Mouse (Mus musculus) MEL (cell line): ENCODE measurements around the gene Fsip1. TPM values are rescaled to one million over a fixed set of nuclear protein-coding genes. Genes with fewer than 3 reads are reported as not detected.

Source experiments
- DNase-seq: peaks from one replicate; pipeline ENCODE4 v3.0.0; 2011; ENCODE audit warnings: low read depth, low spot score
- H3K27ac ChIP-seq: 2 replicates; pipeline ENCODE4 v1.5.1; 2012; ENCODE audit warnings: low read depth, mild to moderate bottlenecking, control low read depth, low read length, moderate library complexity; ENCODE audit not compliant: control insufficient read depth
- H3K27me3 ChIP-seq, 2 experiments: fragments of 150-350 bp in 1 of 2; sonication (generic) in 1 of 2; 2 replicates each; pipeline ENCODE4 v1.6.1; 2012; ENCODE audit warnings: low read length in 2 of 2, mild to moderate bottlenecking in 2 of 2, improper control_type of control experiment in 1 of 2, moderate library complexity in 1 of 2; ENCODE audit not compliant: insufficient read depth in 2 of 2, control insufficient read depth in 1 of 2
- H3K36me3 ChIP-seq, 2 experiments: 2 replicates each; pipeline ENCODE4 v1.6.1; 2012 to 2014; ENCODE audit warnings: low read length in 2 of 2, improper control_type of control experiment in 1 of 2, inconsistent platforms in 1 of 2, mild to moderate bottlenecking in 1 of 2; ENCODE audit not compliant: insufficient read depth in 2 of 2, control insufficient read depth in 1 of 2
- H3K4me1 ChIP-seq, 2 experiments: fragments of 150-350 bp in 1 of 2; sonication (generic) in 1 of 2; 2 replicates each; pipeline ENCODE4 v1.6.1; 2012; ENCODE audit warnings: low read length in 2 of 2, improper control_type of control experiment in 1 of 2, mild to moderate bottlenecking in 1 of 2; ENCODE audit not compliant: insufficient read depth in 2 of 2, control insufficient read depth in 1 of 2
- H3K4me3 ChIP-seq, 2 experiments: fragments of 150-350 bp in 1 of 2; sonication (generic) in 1 of 2; 2 replicates each; pipeline ENCODE4 v1.5.1; 2012; ENCODE audit warnings: low read depth in 2 of 2, low read length in 2 of 2, mild to moderate bottlenecking in 2 of 2, moderate library complexity in 2 of 2, control low read depth in 1 of 2, improper control_type of control experiment in 1 of 2; ENCODE audit not compliant: control insufficient read depth in 1 of 2, insufficient read depth in 1 of 2
- H3K79me2 ChIP-seq: 2 replicates; pipeline ENCODE4 v1.6.1; 2012; ENCODE audit warnings: mild to moderate bottlenecking, low read length, moderate library complexity; ENCODE audit not compliant: control insufficient read depth, poor library complexity, insufficient read depth
- H3K9ac ChIP-seq: 2 replicates; pipeline ENCODE4 v1.6.1; 2012; ENCODE audit warnings: low read depth, mild to moderate bottlenecking, control low read depth, low read length, moderate library complexity; ENCODE audit not compliant: control insufficient read depth, poor library complexity, severe bottlenecking
- H3K9me3 ChIP-seq: fragments of 150-350 bp; sonication (generic); replicated peaks from 2 replicates; pipeline ENCODE4 v1.6.1; 2012; ENCODE audit warnings: mild to moderate bottlenecking, low read length, improper control_type of control experiment, moderate library complexity; ENCODE audit not compliant: insufficient read depth
- CHD2 ChIP-seq: IDR thresholded peaks from 2 replicates; pipeline ENCODE4 v1.6.1; 2011; ENCODE audit warnings: low read length, improper control_type of control experiment
- CTCF ChIP-seq, 3 experiments: IDR thresholded peaks in 2 of 3; conservative IDR thresholded peaks in 1 of 3; 2 replicates each; pipeline ENCODE4 v1.5.1; 2011 to 2012; ENCODE audit warnings: low read length in 3 of 3, low read depth in 2 of 3, mild to moderate bottlenecking in 2 of 3, improper control_type of control experiment in 1 of 3, inconsistent platforms in 1 of 3, mixed read lengths in 1 of 3, moderate library complexity in 1 of 3; ENCODE audit not compliant: control insufficient read depth in 1 of 3, insufficient read depth in 1 of 3, poor library complexity in 1 of 3, severe bottlenecking in 1 of 3
- ELF1 ChIP-seq: IDR thresholded peaks from 2 replicates; pipeline ENCODE4 v1.6.1; 2014; ENCODE audit warnings: low read depth, mild to moderate bottlenecking, inconsistent platforms, low read length, improper control_type of control experiment, moderate library complexity
- ETS1 ChIP-seq: IDR thresholded peaks from 2 replicates; pipeline ENCODE4 v1.6.1; 2012; ENCODE audit warnings: low read depth, mild to moderate bottlenecking, inconsistent platforms, low read length, improper control_type of control experiment, moderate library complexity
- GABPA ChIP-seq: IDR thresholded peaks from 2 replicates; pipeline ENCODE4 v1.6.1; 2012; ENCODE audit warnings: low read depth, mild to moderate bottlenecking, inconsistent platforms, low read length, improper control_type of control experiment, moderate library complexity
- GATA1 ChIP-seq: IDR thresholded peaks from 2 replicates; pipeline ENCODE4 v1.6.1; 2011; ENCODE audit warnings: low read depth, low read length, improper control_type of control experiment
- HCFC1 ChIP-seq: IDR thresholded peaks from 2 replicates; pipeline ENCODE4 v1.6.1; 2012; ENCODE audit warnings: low read depth, mild to moderate bottlenecking, inconsistent platforms, low read length, improper control_type of control experiment, moderate library complexity
- JUND ChIP-seq: IDR thresholded peaks from 2 replicates; pipeline ENCODE4 v1.6.1; 2011; ENCODE audit warnings: low read depth, mild to moderate bottlenecking, improper control_type of control experiment, low read length
- KAT2A ChIP-seq: conservative IDR thresholded peaks from 2 replicates; pipeline ENCODE4 v1.6.1; 2012; ENCODE audit warnings: low read depth, low read length, improper control_type of control experiment, inconsistent platforms
- MEF2A ChIP-seq: IDR thresholded peaks from 2 replicates; pipeline ENCODE4 v1.6.1; 2014; ENCODE audit warnings: low read depth, mild to moderate bottlenecking, inconsistent platforms, low read length, improper control_type of control experiment; ENCODE audit not compliant: poor library complexity, insufficient replicate concordance, severe bottlenecking; ENCODE audit errors: extremely low read depth
- MYB ChIP-seq: IDR thresholded peaks from 2 replicates; pipeline ENCODE4 v1.6.1; 2011; ENCODE audit warnings: mild to moderate bottlenecking, low read depth, low read length, improper control_type of control experiment
- MYC ChIP-seq: IDR thresholded peaks from 2 replicates; pipeline ENCODE4 v1.6.1; 2011; ENCODE audit warnings: low read depth, mild to moderate bottlenecking, low read length, improper control_type of control experiment, moderate library complexity
- NELFE ChIP-seq: IDR thresholded peaks from 2 replicates; pipeline ENCODE4 v1.6.1; 2011; ENCODE audit warnings: low read depth, low read length, improper control_type of control experiment
- NRF1 ChIP-seq: IDR thresholded peaks from 2 replicates; pipeline ENCODE4 v1.6.1; 2014; ENCODE audit warnings: low read depth, mild to moderate bottlenecking, inconsistent platforms, low read length, improper control_type of control experiment, moderate library complexity; ENCODE audit not compliant: poor library complexity, insufficient read depth, severe bottlenecking
- POLR2AphosphoS5 ChIP-seq: IDR thresholded peaks from 2 replicates; pipeline ENCODE4 v1.6.1; 2012; ENCODE audit warnings: low read depth, borderline replicate concordance, mild to moderate bottlenecking, inconsistent platforms, low read length, moderate library complexity, mixed read lengths
- RCOR1 ChIP-seq: IDR thresholded peaks from 2 replicates; pipeline ENCODE4 v1.6.1; 2012; ENCODE audit warnings: low read depth, mild to moderate bottlenecking, inconsistent platforms, low read length, improper control_type of control experiment
- SIN3A ChIP-seq: IDR thresholded peaks from 2 replicates; pipeline ENCODE4 v1.6.1; 2012; ENCODE audit warnings: low read length, improper control_type of control experiment, inconsistent platforms
- TAL1 ChIP-seq: IDR thresholded peaks from 2 replicates; pipeline ENCODE4 v1.6.1; 2012; ENCODE audit warnings: mild to moderate bottlenecking, inconsistent platforms, low read length, moderate library complexity, mixed read lengths
- TBP ChIP-seq: IDR thresholded peaks from 2 replicates; pipeline ENCODE4 v1.8.0; 2011; ENCODE audit warnings: low read depth, low read length, improper control_type of control experiment
- TCF12 ChIP-seq: IDR thresholded peaks from 2 replicates; pipeline ENCODE4 v1.6.1; 2014; ENCODE audit warnings: low read depth, mild to moderate bottlenecking, inconsistent platforms, low read length, improper control_type of control experiment, moderate library complexity
- UBTF ChIP-seq: IDR thresholded peaks from 2 replicates; pipeline ENCODE4 v1.6.1; 2012; ENCODE audit warnings: low read depth, mild to moderate bottlenecking, inconsistent platforms, low read length, improper control_type of control experiment, moderate library complexity, borderline replicate concordance; ENCODE audit not compliant: insufficient read depth
- USF1 ChIP-seq: IDR thresholded peaks from 2 replicates; pipeline ENCODE4 v1.6.1; 2014; ENCODE audit warnings: low read depth, mild to moderate bottlenecking, inconsistent platforms, low read length, improper control_type of control experiment, moderate library complexity
- USF2 ChIP-seq, 2 experiments: IDR thresholded peaks; 2 replicates each; pipeline ENCODE4 v1.6.1; 2011 to 2012; ENCODE audit warnings: improper control_type of control experiment in 2 of 2, low read length in 2 of 2, borderline replicate concordance in 1 of 2, inconsistent platforms in 1 of 2, low read depth in 1 of 2, mild to moderate bottlenecking in 1 of 2; ENCODE audit not compliant: insufficient read depth in 1 of 2
- ZC3H11A ChIP-seq: IDR thresholded peaks from 2 replicates; pipeline ENCODE4 v1.6.1; 2012; ENCODE audit warnings: low read depth, mild to moderate bottlenecking, inconsistent platforms, low read length, improper control_type of control experiment
- ZMIZ1 ChIP-seq: IDR thresholded peaks from 2 replicates; pipeline ENCODE4 v1.6.1; 2012; ENCODE audit warnings: low read depth, mild to moderate bottlenecking, inconsistent platforms, low read length, improper control_type of control experiment, moderate library complexity
- ZNF384 ChIP-seq: IDR thresholded peaks from 2 replicates; pipeline ENCODE4 v1.6.1; 2012; ENCODE audit warnings: low read depth, mild to moderate bottlenecking, inconsistent platforms, low read length, improper control_type of control experiment
- polyA plus RNA-seq, 2 experiments: library from polyadenylated mRNA; stranded (reverse) in 1 of 2; unstranded in 1 of 2; fragments of >175 nt in 1 of 2; fragments of >200 nt in 1 of 2; gene quantifications; 2 replicates each; pipeline versions ENCODE4 v1.2.1 to v1.2.4; 2012; ENCODE audit warnings: low replicate concordance in 2 of 2, low read depth in 1 of 2; ENCODE audit not compliant: insufficient read length in 2 of 2, insufficient read depth in 1 of 2, missing spikeins in 1 of 2
- total RNA-seq: library from RNA; depleted of rRNA; stranded (reverse); fragments of 300-350 nt; gene quantifications from 2 replicates; pipeline ENCODE4 v1.2.3, GENCODE M21; 2012

Fsip1 gene
- total and polyA plus RNA-seq, 3 experiments, result not detected

- Histone ChIP-seq H3K9me3 (no peaks in the 10 kb centered on the region), H3K27me3 (no peaks in the 10 kb centered on the region; a peak in 2 of 4 replicates), H3K36me3 (no peaks in the 10 kb centered on the region), H3K27ac (no peak overlapping the region), H3K4me3 (no peak overlapping the region), H3K9ac (no peak overlapping the region), H3K4me1 (no peaks in the 10 kb centered on the region), H3K79me2 (no peaks in the 10 kb centered on the region)
- no peak for DNase-seq
- no peak for TF ChIP-seq ELF1
- TF ChIP-seq POLR2AphosphoS5, result no peak
- no peak for TF ChIP-seq ZMIZ1
- TF ChIP-seq ZC3H11A, result no peak
- TF ChIP-seq JUND, result no peak
- TF ChIP-seq GATA1, result no peak
- TF ChIP-seq NELFE, result no peak
- TF ChIP-seq UBTF, result no peak
- TF ChIP-seq USF1, result no peak
- no peak for TF ChIP-seq MEF2A
- TF ChIP-seq TBP, result no peak
- TF ChIP-seq GABPA, result no peak
- TF ChIP-seq MYC, result no peak
- TF ChIP-seq MYB, result no peak
- TF ChIP-seq KAT2A, result no peak
- no peak for TF ChIP-seq CTCF (IDR thresholded peaks at IDR 0.05 in 2 of 3, conservative IDR thresholded peaks at IDR 0.05 in 1 of 3; ENCODE audit: control insufficient read depth in 1 of 3, insufficient read depth in 1 of 3, low read depth in 2 of 3, low read length in 3 of 3, poor library complexity in 1 of 3, severe bottlenecking in 1 of 3)
- no peak for TF ChIP-seq SIN3A
- no peak for TF ChIP-seq TAL1
- TF ChIP-seq HCFC1, result no peak
Measured at GRCm38 (mm10) chr2:118282467-118282866, 25.7 kb upstream of the Fsip1 start.

DNA sequence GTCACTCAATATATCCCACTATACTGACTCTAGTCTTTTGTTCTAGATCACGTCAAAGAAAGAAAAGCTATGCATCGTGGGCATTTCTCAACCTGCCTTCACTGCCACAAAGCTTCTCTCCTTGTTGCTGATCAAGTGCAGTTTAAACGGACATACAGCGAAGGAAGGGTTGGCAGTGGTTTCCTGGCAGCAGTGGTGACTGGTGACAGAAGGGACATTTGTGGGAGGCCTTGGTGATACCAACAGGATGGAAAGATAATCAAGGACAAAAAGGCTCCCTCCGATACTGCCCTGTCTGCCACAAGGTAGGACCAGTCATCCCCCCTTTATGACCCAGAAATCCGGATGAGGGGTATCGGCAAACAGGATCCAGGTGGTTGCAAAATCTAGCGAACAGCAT is 21.5 kb upstream of the Fsip1 start:
- no peaks in the 10 kb centered on the region for H3K36me3 ChIP-seq
- H3K4me3 ChIP-seq, result no peak overlapping the region

More for the DNA sequence above, 21.5 kb upstream of the Fsip1 start:
- no peak overlapping the region for H3K27ac ChIP-seq
- no peaks in the 10 kb centered on the region; a peak in 1 of 4 replicates for H3K27me3 ChIP-seq
- no peak for DNase-seq
- H3K79me2 ChIP-seq, result no peaks in the 10 kb centered on the region
- no peak overlapping the region for H3K9ac ChIP-seq
- no peaks in the 10 kb centered on the region for H3K9me3 ChIP-seq
- TF ChIP-seq KAT2A (no peak), RCOR1 (no peak), CHD2 (no peak), MEF2A (no peak), ETS1 (no peak), GABPA (no peak), TCF12 (no peak), ZC3H11A (no peak), USF2 (IDR thresholded peaks at IDR 0.05; ENCODE audit: borderline replicate concordance in 1 of 2, insufficient read depth in 1 of 2, low read depth in 1 of 2, low read length in 2 of 2) (no peak), NRF1 (no peak), GATA1 (no peak), ZNF384 (no peak)
- H3K4me1 ChIP-seq, result no peaks in the 10 kb centered on the region
